Mouse (Mus musculus) heart, adult 2 months (tissue): ENCODE measurements around the gene Agk.

ENCODE experiments used
- CTCF ChIP-seq: fragments of 200-600 bp; IDR thresholded peaks from 2 replicates; pipeline ENCODE4 v1.8.1; 2022; ENCODE audit warnings: antibody characterized with exemption, mild to moderate bottlenecking, moderate library complexity
- POLR2A ChIP-seq: fragments of 200-500 bp; IDR thresholded peaks from 2 replicates; pipeline ENCODE4 v1.6.1; 2011; ENCODE audit warnings: mild to moderate bottlenecking, low read depth, low read length, control low read depth; ENCODE audit not compliant: insufficient read depth

GRCm38 (mm10) chr6:40423774-40424173 lies 98.8 kb downstream of the Agk start:
- TF ChIP-seq POLR2A = no peak
- TF ChIP-seq CTCF = peak; percentile 77
